Mouse (Mus musculus): ENCODE data around the gene Nubp2.

The Nubp2 gene

GRCm38 (mm10) chr17:24894061-24894994, 8.2 kb upstream of the Nubp2 start:
- DNase-seq: no peak

- no peak for DNase-seq
Observed at GRCm38 (mm10) chr17:24893276-24893675, 7.1 kb upstream of the Nubp2 start.

GRCm38 (mm10) chr17:24892785-24893184, 6.6 kb upstream of the Nubp2 start:
- no peak for DNase-seq

GRCm38 (mm10) chr17:24891321-24891720, 5.2 kb upstream of the Nubp2 start:
- DNase-seq: no peak

- no peak for DNase-seq
Observed at GRCm38 (mm10) chr17:24890151-24891092, 4.3 kb upstream of the Nubp2 start.

- DNase-seq: no peak
Observed at GRCm38 (mm10) chr17:24888862-24889261, 2.7 kb upstream of the Nubp2 start.

GRCm38 (mm10) chr17:24887291-24888080, 1.3 kb upstream of the Nubp2 start:
- DNase-seq: no peak

GRCm38 (mm10) chr17:24886932-24887271, 753 bp upstream of the Nubp2 start:
- no peak for DNase-seq

- DNase-seq: no peak
Observed at GRCm38 (mm10) chr17:24885356-24886133, 604 bp downstream of the Nubp2 start.

- no peak for DNase-seq
Observed at GRCm38 (mm10) chr17:24884391-24884790, 1.8 kb downstream of the Nubp2 start.

- peak; percentile 47 to 49 for DNase-seq
Observed at GRCm38 (mm10) chr17:24881738-24882440, 4.3 kb downstream of the Nubp2 start.

GRCm38 (mm10) chr17:24878531-24878930, 7.6 kb downstream of the Nubp2 start:
- DNase-seq: no peak

GRCm38 (mm10) chr17:24878117-24878397, 8.1 kb downstream of the Nubp2 start:
- no peak for DNase-seq

GRCm38 (mm10) chr17:24877336-24878116, 8.6 kb downstream of the Nubp2 start:
- DNase-seq: no peak

- no peak for DNase-seq
Observed at GRCm38 (mm10) chr17:24874989-24875388, 11.2 kb downstream of the Nubp2 start.

- DNase-seq: no peak
Observed at GRCm38 (mm10) chr17:24874405-24874745, 11.8 kb downstream of the Nubp2 start.

- no peak for DNase-seq
Observed at GRCm38 (mm10) chr17:24873695-24874404, 12.3 kb downstream of the Nubp2 start.

GRCm38 (mm10) chr17:24867914-24868313, 18.2 kb downstream of the Nubp2 start:
- no peak for DNase-seq

- DNase-seq: no peak
Observed at GRCm38 (mm10) chr17:24865776-24866175, 20.4 kb downstream of the Nubp2 start, which contains the start of gene Igfals. Gene Igfals, plus strand, starts transcription at chr17:24865997.

- no peak for DNase-seq
Observed at GRCm38 (mm10) chr17:24861785-24862184, 24.4 kb downstream of the Nubp2 start.

Measured in B cell, adult 2 months (primary cell).